Mouse (Mus musculus) T-helper 17 cell (primary cell): ENCODE measurements around the gene Gm37240.

ENCODE experiments used
- in situ Hi-C, 2 experiments: fragments of 300-600 bp; cut with MboI, MseI; formaldehyde crosslinking; loops; 1 replicate in 1 of 2; 2 replicates in 1 of 2; pipeline ENCODE4 v1.15.1; 2025; ENCODE audit warnings: high pct_unique_total_duplicates in 2 of 2

Gm37240 gene

DNA sequence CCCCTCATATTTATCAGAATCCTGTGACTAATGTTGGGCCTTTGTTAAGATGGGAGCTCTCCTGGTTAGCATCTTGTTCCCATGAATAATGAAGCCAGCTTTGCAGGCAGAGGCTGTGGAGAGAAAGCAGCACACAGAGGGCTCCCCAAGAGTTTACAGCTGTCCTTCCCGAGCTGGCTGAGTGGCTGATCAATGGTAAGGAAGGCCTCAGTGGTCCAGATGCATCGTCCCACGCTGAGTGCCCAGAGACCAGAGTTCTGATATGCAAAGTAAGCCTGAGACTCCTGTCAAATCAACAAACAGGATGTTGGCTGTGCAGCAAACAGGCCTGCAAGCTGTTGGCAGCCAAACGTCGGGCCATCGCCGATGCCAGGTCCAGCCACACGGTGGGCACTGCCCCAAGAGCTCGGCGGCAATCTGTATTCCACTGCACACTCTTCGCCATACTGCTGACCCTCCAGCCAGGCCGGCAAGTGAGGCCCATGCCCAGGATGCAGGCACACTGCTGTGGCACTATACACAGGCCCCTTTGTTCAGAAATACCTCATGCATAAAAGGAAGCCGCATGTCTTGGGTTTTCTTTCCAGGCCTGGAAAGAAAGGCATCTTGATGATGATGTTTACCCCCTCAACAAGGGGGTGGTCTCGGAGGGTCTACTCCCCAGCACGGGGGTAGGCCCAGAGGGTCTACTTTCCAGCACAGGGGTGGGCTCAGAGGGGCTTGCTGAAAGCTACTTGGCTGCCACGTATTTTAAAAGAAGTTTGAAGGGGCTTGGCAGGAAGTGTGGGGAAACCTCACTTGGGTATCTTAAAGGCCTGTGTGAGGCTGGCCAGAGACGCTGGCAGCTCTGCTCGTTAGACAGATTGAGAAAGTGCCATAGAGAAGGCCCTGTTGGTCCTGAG, 587.4 kb downstream of the Gm37240 start:
- in situ Hi-C loops, result no loop called here

DNA sequence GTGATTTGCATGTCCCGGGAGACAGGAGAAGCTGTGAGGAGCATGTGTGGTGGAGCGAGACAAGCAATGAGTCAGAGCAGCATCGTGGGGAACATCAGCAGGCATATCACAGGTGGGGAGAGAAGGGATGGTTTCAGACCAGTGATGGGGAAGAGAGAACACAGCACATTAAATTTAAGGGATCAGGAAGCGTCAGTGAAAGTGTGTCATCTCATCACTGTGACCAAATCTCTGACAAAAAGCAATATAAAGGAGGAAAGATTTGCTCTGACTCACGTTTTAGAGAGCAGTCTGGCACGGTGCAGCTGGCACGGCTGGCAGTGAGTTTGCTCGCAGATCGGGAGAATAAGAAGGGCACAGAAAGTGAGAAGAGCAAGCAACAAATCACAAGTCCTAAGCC, 592.1 kb downstream of the Gm37240 start:
- in situ Hi-C loops, result no loop called here

DNA sequence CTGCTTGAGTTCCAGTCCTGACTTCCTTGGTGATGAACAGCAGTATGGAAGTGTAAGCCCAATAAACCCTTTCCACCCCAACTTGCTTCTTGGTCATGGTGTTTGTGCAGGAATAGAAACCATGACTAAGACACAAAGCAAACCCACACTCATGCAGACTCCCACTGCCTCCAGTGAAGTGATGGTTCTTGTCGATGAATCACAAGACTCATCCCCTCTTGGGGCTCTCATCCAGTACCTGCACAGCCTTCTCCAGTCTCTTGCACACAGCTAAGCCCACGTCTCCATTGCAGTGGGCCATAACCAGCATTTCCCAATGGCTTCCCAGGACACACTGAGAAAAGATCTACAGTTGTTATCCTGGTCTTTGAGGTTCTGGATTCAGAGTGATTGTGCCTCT, 599.7 kb downstream of the Gm37240 start:
- in situ Hi-C loops, result no loop called here

DNA sequence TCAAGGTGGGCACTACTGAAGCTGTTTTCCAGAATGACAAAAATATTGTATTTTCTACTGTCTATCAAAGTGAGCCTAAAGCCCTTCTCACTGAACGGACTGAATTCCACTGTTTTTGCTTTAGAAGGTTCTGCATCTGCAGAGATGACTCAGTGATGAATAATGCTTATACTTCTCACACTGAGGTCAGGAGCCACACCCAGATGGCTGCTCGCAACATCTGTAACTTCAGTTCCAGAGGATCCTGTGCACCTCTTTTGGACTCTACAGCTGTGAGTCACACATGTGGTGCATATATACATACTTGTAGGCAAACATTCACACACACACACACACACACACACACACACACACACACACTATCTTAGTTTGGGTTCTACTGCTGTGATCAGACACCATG, 602.8 kb downstream of the Gm37240 start:
- in situ Hi-C loops, result no loop called here

DNA sequence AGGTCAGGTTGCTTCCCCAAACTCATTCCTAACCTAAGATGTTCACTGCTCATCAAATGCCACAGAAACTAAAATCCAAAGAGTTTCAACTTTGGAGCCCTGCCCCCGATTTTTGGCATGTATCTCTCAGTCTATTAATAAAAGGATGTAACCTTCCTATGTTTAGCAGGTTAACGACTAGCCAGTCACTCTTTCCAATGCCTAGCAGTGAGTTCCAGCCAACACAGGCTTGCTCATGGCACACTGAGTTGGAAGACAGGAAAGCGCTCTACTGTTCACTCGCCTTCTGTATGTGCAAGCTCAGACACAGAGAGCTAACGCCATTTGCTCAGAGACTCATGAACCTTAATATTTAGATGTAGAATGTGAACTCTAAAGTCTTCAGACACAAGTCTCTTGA, 604.5 kb downstream of the Gm37240 start:
- in situ Hi-C loops, result no loop called here

DNA sequence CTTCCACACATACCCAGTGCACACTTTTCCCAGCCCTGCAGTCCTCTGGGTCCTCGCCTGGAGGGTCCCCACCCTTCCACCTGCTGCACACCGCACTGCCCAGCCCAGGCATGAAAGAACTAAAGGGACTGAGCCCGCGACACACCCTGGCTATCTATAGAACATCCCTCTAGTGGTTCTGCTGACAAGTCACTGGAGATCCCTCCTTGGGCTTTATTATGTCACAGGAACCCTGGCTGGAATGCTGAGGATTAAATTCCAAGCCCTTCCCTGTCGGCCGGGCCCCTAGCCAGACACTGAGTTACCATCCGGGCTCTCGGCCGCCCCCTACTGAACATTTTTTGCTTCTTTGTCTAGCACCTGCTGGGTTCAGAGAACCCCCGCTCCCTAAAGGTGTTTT, 612.2 kb downstream of the Gm37240 start:
- in situ Hi-C loops, result no loop called here

DNA sequence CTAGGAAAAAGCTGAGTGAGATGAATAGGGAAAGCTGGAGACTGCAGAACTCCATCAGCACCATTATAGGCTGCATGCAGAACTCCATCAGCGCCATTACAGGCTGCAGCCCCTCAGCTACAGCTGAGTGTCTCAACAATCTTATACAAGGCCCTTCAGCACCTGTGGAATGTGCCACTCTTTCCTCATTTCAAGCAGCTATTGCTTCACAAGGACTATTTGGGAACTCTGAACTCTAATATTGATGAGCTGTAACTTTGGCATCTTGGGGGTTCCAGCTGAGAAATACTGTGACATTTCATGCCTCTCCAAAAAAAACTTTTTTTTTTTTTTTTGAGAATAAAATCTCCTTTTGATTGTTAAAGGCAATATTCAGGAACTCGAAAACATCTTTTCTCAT, 615.8 kb downstream of the Gm37240 start:
- in situ Hi-C loops, result no loop called here

DNA sequence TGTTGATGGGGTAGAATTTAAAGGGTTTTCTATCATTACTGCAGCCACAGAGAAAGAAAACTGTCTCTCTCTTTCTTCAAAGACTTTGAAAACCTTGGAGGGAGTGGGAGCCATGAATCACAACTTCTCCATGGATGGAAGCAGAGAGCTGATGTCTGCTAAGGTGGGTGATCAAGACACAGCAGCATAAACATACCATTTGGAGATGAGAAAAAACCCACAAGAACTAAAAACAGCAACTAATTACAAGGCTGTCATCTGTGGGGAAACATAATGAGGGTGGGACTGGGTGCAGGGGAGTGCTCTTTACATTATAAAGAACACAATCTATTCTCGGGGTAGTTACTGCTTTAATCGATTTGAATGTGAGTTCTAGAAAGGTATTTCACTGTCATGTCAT, 622.4 kb downstream of the Gm37240 start:
- in situ Hi-C loops, result no loop called here

DNA sequence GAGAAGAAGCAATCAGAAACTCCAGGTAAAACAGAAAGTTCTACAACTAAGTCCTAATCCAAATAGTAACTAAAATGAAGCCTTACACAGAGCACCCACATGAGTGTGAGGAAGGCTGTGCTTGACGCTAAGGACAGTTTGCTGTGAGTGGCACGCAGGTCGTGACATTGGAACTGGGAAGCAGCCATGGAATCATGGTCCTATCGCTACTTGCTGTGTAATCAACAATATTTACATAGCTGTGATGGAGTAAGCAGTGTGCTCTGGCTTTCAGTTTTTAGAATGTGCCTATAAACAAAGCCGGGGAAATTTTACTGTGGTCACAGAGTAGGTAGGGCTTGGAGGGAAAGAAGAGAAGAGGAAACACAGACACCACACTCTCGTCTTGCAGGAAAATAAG, 622.8 kb downstream of the Gm37240 start:
- in situ Hi-C loops, result no loop called here

DNA sequence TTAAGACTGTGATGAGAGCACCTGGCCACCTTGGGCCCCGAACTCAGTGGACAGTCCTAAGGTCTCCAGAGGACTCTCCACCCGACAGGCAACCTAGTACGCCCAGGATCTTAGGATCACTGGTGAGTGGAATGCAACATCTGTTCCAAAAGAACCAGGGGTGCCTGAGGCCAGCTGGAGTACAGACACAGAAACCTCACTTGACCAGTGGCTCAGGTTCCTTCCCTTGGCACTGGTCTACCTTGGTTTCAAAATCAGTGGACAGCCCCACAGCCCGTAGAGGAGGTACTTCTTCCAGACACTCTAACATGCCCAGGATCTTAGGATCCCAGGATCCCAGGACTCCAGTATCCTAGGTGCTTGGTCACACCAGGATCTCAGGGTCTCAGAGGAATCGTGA, 632.8 kb downstream of the Gm37240 start:
- in situ Hi-C loops, result no loop called here

DNA sequence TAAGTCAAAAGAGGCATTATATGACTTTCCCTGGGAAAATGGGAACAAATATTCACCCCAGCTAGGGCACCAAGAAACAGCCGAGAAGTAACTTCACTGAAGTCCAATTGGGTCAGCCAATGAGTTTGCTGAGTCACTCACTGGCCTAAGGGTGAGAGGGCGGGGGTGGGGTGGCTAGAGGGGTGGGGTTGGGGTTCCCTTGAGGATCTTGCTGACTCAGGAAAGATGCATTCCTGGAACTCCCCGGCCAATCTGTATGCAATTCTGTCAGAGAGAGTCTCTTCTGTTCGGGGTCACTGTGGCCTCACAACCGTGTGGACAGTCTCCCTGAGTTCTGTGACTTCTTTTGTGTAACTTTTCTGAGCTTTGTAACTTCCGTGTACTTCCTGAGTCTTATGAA, 635.7 kb downstream of the Gm37240 start:
- in situ Hi-C loops, result no loop called here

DNA sequence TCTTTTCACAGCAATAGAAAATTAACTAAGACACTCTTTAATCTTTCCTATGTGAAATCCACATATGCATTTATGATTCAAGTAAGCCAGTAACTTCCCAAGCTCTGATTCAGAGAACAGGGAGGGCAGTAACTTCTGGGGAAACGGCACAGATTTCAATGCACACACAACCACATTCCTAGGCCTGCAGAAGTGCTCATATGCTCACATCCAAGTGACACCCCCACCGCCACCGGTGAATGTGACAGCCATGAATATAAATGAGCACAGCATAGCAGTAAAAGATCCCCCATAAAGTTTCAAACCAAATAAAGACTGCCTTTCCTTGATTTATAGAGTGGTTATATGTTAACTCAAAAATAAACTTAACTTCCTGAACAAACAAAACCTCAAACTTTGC, 641.2 kb downstream of the Gm37240 start:
- in situ Hi-C loops, result no loop called here

DNA sequence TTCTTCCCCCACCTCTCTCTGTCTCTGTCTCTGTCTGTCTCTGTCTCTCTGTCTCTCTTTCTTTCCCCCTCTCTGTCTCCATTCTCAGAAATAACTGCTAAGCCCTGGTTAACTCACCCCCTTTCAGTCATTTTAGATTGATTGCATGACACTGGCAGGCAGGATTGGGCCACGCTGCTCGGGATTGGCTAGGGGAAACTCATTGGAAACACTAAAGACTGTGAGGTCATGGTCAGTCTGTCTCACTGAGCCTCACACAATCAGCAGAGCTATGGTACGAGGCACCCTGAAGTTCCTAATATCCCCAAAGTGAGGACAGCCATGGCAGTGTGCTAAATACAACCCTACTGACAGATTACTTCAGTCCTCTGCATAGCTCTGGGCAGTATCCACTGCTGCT, 650.8 kb downstream of the Gm37240 start:
- in situ Hi-C loops, result loop anchor here in 1 of 2 experiments (10.0 kb wide), 1 partner anchor 1922 kb away; no protein-coding TSS in a partner anchor

DNA sequence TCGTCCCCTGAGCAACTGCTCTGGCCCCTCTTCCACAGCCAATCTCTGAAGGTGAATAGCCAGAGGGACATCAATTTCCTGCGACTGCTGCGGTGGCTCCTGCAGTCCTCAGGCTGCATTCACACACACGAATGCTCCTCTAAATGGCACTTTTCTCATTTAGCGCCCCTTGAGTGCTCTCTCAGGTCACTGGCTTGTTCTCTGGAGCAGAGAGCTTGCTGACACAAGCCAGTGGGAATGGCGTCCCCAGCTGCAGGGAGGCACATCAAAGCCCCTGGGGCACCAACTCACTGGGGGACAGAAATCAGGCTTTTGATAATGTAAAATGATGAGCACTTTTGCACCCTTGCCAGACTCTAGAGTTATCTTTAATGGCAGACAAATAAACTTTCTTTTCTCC, 654.5 kb downstream of the Gm37240 start:
- in situ Hi-C loops, result loop anchor here in 1 of 2 experiments (10.0 kb wide), 1 partner anchor 1918 kb away; no protein-coding TSS in a partner anchor

DNA sequence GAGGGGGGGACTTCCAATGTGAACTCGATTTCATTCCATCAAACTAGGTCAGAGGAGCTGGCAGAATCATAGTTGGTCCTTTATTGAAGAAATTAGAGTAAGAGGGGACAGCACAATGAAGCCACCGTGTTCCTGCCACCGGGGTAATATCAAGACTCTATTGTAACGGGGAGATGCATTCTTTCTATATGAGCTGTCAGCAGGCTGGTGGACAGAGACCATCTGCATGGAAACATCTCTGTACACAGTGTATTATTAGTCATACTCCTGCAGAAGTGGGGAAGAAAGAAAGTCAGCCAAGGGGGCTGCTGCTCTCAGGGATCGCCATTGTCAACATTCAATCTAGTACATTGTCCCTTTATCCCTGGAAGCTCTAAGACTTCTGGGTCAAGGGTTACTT, 665.3 kb downstream of the Gm37240 start:
- in situ Hi-C loops, result no loop called here

DNA sequence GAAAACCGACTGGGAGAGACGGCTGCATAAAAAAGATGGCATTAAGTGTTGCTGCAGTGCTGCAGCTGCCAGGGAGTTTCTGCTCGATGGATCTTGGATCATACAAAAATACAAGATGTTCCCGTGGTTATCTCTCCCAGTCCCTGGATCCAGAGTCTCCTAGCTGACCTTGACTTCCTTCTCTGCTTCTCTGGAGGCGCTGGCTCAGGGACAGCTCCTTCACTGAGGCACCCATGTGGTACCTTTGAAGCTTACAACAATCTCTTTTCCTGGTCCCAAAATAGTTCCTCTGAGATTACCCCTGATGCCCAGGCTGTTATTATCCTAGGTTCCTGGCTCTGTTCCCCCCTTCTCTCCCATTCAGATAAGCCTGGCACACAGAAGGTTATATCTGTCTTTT, 672.4 kb downstream of the Gm37240 start:
- in situ Hi-C loops, result no loop called here

DNA sequence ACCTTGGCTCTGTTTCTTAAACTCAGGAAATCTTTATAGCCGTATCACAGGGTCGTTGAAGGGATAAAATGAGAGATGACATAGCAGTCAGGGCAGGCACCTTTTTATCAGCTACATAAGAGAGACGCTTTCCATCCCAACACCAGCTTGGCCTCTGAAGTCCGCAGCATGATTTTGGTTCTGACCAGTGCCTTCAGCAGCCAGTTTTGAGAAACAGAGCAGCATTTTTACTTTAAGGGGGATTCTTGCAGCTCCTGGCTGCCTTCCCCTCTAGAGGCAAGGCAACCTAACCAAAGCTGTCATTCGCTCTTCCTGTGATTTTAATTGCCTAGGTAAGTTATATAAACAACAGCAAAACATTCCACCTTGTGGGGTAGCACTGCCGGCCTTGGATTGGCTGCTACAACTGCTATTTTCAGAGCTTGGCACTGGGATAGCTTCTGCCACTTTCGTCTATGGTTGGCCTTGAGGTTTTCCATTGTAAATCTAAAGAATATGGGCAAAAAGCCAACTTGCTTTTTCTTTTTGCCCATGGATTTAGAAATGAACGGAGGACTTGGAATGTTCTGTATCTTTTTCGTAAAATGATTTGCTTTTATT, 674.5 kb downstream of the Gm37240 start:
- in situ Hi-C loops, result no loop called here

DNA sequence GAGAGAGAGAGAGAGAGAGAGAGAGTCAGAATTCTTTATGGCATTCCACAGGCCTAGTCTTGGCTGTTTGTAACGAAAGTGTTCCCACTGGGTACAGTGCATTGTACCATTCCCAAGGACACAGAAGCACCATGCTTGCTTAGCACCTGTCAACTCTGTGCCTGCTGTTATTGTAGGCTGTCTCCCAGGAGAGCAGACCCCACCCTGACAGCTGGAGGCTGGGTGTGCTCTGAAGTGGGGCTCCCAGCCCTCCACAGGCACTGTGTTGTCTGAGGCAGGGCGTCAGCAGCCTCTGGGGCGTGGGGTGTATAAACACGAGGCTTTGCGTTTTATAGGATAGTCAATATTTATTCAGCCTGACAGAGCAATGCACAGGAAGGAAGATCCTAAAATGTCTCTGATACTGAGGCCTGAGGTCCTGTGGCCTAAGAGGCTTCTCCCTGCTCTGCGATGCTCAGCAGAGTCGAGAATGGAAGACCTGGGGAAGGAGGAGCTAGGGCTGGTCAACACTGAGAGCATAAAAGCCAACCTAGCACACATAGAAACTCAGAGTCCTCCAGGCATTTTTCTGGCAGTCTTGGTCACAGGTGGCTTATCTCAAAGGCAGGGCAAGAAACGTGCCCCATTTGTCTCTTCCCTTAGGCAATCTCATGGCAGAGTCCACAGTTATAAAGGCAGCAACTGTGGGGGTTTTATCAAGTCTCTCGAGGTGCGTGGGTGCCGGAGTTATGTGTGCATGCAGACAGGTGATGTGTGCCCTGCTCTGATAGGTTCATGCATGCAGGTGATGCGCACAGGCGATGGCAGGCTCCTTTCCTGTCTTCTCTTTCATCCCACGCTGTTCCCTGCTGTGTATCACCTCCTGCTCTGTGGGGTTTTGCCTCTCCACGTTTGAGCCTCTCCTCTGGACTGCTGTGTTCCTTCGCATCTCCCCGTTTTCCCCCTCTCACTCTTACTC, 677.2 kb downstream of the Gm37240 start:
- in situ Hi-C loops, result no loop called here

DNA sequence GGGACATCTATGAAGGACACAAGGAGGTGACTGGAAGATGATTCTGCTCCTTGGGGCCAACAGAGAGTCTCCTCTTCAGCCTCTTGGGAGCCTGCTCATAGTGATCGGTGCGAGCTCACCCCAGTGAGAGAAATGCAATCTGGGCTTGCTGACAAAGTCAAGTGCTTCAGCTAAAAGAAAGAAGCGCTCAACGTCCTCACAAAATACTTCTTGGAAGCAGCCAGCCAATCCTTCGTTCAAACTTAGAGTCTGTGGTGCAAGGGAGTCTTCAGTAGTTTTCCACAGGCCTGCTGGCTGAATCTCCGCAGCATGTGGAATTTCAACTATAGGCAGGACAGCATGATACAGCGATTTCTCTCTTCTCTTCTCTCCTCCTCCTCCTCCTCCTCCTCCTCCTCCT, 680.8 kb downstream of the Gm37240 start:
- in situ Hi-C loops, result no loop called here

DNA sequence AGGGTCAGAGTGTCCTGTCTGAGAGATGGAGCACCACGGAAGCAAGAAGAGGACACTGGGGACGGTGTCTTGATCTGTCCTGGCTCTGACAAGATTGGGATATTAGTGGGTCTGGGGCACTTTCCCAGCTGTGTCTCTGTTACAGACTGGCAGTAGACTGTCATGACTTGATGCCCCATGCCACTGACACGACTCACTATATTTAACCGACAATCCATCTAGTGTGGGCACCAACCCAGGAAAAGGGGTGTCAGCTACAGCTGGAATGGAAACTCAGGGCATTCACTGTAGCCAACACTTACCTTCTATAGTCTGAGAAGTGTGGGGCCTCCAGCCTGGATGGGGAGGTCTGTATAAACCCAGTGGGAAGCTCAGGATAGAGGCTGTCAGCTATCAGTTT, 681.4 kb downstream of the Gm37240 start:
- in situ Hi-C loops, result no loop called here

DNA sequence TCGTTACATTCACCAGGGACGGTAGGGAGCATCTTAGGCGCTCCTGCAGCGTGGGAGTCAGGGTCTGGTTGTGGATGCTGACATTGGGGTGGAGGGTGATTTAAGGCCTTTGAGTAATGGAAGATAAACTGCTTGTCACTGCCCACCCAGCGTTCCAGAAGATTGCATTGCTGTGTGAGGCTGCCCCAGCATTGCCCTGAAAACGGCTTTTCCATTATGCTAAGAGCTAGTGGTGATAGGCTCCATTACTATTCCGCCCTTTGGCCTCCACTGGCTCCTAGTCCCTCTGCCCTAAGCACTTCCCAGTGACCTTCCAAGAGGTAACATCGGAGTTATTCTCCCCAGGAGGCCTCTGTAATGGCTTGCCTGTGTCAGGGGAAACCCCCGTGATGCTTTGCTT, 683.7 kb downstream of the Gm37240 start:
- in situ Hi-C loops, result no loop called here

DNA sequence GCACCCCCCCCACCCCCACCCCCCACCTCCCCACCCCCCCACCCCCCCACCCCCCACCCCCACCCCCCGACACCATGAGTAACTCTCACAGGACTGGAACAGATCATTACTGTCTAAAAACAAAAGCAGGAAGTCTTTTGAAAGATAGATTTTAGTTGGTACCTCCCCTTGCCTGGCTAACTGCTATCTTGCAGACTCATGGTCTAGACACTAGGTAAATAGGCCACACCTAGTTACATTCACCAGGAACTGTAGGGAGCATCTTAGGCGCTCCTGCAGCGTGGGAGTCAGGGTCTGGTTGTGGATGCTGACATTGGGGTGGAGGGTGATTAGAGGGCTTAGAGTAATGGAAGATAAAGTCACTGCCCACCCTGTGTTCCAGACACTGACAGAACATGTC, 684.6 kb downstream of the Gm37240 start:
- in situ Hi-C loops, result no loop called here
